Mouse (Mus musculus) kidney, adult 2 months (tissue): Measurements from ENCODE around the gene Ift43.

Source experiments
- CTCF ChIP-seq: fragments of 200-500 bp; conservative IDR thresholded peaks from 2 replicates; pipeline ENCODE4 v1.5.1; 2011; ENCODE audit warnings: low read depth, mild to moderate bottlenecking, control low read depth, low read length, moderate library complexity, mixed read lengths; ENCODE audit not compliant: insufficient read depth, insufficient read length
- POLR2A ChIP-seq: fragments of 200-500 bp; IDR thresholded peaks from one replicate; pipeline ENCODE4 v1.6.1; 2011; ENCODE audit warnings: low read depth, low read length, control low read depth

- no peak for TF ChIP-seq POLR2A
- TF ChIP-seq CTCF = no peak
Observed at GRCm38 (mm10) chr12:86196944-86197343, 114.6 kb downstream of the Ift43 start.
